Mouse (Mus musculus): ENCODE data around the gene Rfxap.

DNA sequence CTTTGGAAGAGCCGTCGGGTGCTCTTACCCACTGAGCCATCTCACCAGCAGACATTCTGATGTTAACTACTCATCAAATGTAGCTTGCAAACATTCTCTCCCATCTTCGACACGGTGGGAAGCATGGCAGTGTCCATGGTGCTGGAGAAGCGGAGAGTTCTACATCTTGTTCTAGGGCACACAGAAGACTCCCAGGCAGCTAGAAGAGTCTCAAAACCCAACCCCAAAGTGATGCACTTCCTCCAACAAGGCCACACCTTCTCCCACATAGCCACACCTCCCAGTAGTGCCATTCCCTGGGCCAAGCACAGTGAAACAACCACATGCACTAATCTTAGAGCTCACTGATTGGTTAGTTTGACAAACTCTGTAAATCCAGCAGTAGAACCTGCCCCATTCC lies 1.5 kb upstream of the Rfxap start:
- TF ChIP-seq POLR2A (IDR thresholded peaks at IDR 0.05; ENCODE audit: low read depth, low read length), result no peak
- no peak for TF ChIP-seq CTCF (conservative IDR thresholded peaks at IDR 0.05; ENCODE audit: insufficient read depth, insufficient read length, low read depth, low read length)

All from kidney, adult 2 months (tissue).